Mouse (Mus musculus): ENCODE measurements around the gene Nploc4. TPM values are rescaled to one million over a fixed set of nuclear protein-coding genes. Genes with fewer than 3 reads are reported as not detected.
"Not testable (repeated sequence)": the region's sequence is repeated elsewhere in the genome, so short reads cannot be mapped to it uniquely, and the experiment has no call there.

The Nploc4 gene
- polyA plus RNA-seq, 1 experiment from 2014 or later: 34.1 TPM

DNA sequence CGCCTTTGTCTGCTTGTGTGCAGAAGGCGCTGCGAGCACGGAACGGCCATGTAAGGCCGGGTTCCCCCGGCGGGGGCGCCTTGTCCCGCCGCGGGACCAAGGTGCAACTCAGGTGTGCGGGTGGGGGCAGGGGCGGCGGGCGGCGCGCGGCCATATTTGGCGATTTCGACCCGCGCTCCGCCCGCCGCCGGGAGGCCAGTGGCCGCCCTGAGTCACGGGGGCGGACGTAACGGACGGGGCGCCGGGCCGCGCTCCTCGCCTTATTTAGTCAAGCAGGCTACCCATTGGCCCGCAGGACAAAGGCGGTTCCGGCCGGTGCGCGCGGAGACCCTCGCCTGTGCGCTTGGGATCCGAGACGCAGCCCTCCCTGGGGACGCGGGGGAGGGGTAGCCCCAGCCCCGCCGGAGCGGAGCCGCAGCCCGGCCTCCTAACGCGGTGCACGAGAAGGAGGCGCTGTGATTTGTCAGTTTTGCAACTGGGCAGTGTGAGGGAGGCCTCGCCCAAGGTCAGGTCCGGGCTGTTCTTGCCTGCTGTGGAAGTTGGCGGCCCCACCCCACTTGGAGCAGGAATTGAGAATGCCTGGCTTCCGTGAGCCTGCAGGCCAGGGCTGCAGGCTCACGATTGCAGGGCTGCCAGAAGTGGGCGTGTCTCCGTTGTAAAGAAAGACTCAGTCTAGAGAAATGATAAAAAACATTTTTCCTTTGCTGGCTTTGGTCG is 87.4 kb downstream of the Nploc4 start:
- Histone ChIP-seq H3K9me3 (ENCODE audit: low read length) (no peaks in the 10 kb centered on the region), H3K27ac (ENCODE audit: low read length) (peak overlapping the region; percentile 100), H3K9ac (replicated peaks; ENCODE audit: low read length) (peak overlapping the region; percentile 100), H3K36me3 (ENCODE audit: insufficient read depth, low read length) (peaks cover 13% of the 10 kb centered on the region), H3K4me2 (replicated peaks; ENCODE audit: low read depth, low read length) (peak overlapping the region; percentile 57), H3K4me3 (ENCODE audit: low read length) (peak overlapping the region; percentile 99), H3K4me1 (ENCODE audit: insufficient read depth, low read length) (peaks cover 37% of the 10 kb centered on the region), H3K27me3 (ENCODE audit: insufficient read depth, low read length) (no peaks in the 10 kb centered on the region)
- peak; percentile 87 for ATAC-seq (ENCODE audit: low FRiP score, low TSS enrichment)
- WGBS: under 1% methylated on average over 56 of the region's 68 CpGs

DNA sequence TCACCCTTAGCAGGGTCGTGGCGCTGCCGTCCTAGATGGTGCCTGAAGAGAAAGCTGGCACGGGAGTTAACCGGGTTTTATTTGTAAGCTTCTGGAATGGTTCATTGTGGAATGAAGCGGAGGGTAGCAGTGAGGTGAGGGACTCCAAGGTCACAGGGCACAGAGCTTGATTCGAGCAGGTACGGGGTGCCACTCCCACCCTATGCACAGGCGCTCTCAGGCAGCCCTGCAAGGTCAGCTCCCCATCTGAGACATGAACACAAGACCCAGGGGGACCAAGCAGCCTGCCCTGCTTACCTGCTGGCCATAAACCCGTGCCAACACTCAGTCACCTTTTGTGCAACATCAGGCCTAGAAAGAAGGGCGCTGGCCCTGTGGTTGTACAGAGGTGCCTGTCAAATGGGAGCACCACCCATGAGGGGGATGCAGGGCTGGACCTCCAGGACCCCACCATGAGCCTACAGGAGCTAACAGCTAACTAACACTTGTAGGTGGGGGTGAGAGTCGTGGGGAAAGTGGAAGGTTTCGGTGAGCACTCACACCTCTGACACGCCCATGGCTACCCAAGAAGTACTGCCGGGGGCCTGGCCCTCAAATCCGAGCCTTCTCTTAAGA is 88.0 kb downstream of the Nploc4 start:
- Histone ChIP-seq H3K4me2 (replicated peaks; ENCODE audit: low read depth, low read length) (peak overlapping the region; percentile 57), H3K4me1 (ENCODE audit: insufficient read depth, low read length) (peaks cover 34% of the 10 kb centered on the region), H3K27ac (ENCODE audit: low read length) (peak overlapping the region; percentile 100), H3K27me3 (ENCODE audit: insufficient read depth, low read length) (no peaks in the 10 kb centered on the region), H3K9me3 (ENCODE audit: low read length) (no peaks in the 10 kb centered on the region), H3K36me3 (ENCODE audit: insufficient read depth, low read length) (peaks cover 15% of the 10 kb centered on the region), H3K4me3 (ENCODE audit: low read length) (peak overlapping the region; percentile 99), H3K9ac (replicated peaks; ENCODE audit: low read length) (peak overlapping the region; percentile 100)
- WGBS: under 1% methylated on average over 16 of the region's 16 CpGs
- ATAC-seq (ENCODE audit: low FRiP score, low TSS enrichment): peak; percentile 1

DNA sequence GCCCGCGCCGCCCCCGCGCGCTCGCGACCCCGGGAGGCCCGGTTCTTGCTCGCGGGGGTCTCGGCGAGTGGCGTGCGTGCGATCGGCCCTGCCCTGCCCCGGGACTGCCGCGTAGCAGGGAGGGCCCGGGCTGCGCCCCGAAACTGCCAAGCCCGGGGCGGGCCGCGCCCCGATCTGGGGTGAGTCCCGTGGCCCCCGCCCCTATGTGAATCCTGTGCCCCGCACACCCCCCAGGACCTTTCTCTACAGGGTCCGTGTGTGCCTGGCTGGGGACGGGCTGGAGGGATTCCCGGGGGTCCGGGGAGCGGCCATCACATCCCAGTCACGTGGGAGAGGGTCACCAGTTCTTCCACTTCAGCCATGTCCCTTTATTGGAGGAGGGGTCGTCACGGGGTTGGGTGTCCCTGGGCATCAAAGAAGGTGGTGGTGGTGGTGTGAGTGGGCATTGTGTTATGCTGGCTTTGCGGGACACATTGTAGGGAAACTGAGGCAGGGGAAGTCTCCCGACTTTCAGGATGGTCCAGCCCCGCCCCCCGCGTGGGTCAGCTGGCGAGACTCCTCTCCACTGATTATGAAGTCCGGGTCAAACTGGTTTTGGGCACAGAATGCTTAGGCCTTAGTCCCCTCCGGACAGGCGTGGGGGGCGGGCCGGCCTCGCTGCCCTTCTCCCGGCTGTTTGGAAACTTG is 88.7 kb downstream of the Nploc4 start:
- Histone ChIP-seq H3K4me2 (replicated peaks; ENCODE audit: low read depth, low read length) (peak overlapping the region; percentile 57), H3K36me3 (ENCODE audit: insufficient read depth, low read length) (peaks cover 15% of the 10 kb centered on the region), H3K4me3 (ENCODE audit: low read length) (peak overlapping the region; percentile 99), H3K9ac (replicated peaks; ENCODE audit: low read length) (peak overlapping the region; percentile 100), H3K27me3 (ENCODE audit: insufficient read depth, low read length) (no peaks in the 10 kb centered on the region), H3K9me3 (ENCODE audit: low read length) (no peaks in the 10 kb centered on the region), H3K4me1 (ENCODE audit: insufficient read depth, low read length) (peaks cover 31% of the 10 kb centered on the region), H3K27ac (ENCODE audit: low read length) (peak overlapping the region; percentile 100)
- under 1% methylated on average over 51 of the region's 53 CpGs for WGBS
- peak; percentile 11 for ATAC-seq (ENCODE audit: low FRiP score, low TSS enrichment)

DNA sequence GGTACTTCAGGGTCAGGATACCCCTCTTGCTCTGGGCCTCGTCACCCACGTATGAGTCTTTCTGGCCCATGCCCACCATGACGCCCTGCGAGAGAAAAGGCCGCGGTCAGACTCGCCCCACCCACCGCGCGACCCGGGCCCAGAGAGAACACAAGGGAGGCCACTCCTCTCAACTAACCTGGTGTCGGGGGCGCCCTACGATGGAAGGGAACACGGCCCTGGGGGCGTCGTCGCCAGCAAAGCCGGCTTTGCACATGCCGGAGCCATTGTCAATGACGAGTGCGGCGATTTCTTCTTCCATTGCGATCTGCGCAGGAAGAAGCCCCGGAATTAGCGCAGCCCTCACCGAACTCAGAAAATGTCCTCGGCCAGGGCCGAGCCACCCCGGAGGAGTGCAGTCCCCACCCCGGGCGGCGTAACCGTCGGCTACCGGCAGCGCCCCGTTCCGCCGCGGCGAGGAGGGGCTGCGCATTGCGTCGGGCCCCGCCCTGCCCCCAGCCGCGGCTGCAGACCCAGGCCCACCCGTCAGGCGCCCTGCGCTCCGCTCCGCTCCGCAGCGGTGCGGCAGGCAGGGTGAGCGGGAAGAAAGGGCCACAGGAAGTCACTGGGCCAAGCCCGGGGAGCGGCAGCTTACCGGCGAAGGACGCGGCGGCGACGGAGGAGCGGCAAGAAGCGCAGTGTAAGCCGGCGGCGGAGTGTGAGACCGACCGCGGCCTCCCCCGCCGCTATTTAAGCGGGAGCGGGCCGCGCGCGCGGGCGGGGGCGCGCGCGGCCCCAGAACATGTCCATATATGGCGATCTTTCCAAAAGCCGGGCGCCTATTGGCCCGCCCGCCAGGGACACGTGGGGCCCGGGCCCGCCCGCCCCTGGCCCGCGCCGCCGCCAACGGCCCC is 89.5 kb downstream of the Nploc4 start, which contains the start of gene Actg1:
Gene Actg1 (minus strand): TSS at position 752 of the 893 bp plus-strand sequence.
- peaks cover 15% of the 10 kb centered on the region for H3K36me3 ChIP-seq (ENCODE audit: insufficient read depth, low read length)
- no peaks in the 10 kb centered on the region for H3K9me3 ChIP-seq (ENCODE audit: low read length)
- WGBS: 3% methylated on average over 99 of the region's 103 CpGs
- H3K4me3 ChIP-seq (ENCODE audit: low read length): peak within 1 kb of the TSS; percentile 99
- peak within 1 kb of the TSS; percentile 100 for H3K27ac ChIP-seq (ENCODE audit: low read length)
- ATAC-seq (ENCODE audit: low FRiP score, low TSS enrichment): peak; percentile 60
- peaks cover 23% of the 10 kb centered on the region for H3K4me1 ChIP-seq (ENCODE audit: insufficient read depth, low read length)
- H3K9ac ChIP-seq (replicated peaks; ENCODE audit: low read length): peak within 1 kb of the TSS; percentile 100
- peak within 1 kb of the TSS; percentile 57 for H3K4me2 ChIP-seq (replicated peaks; ENCODE audit: low read depth, low read length)
- no peaks in the 10 kb centered on the region for H3K27me3 ChIP-seq (ENCODE audit: insufficient read depth, low read length)

DNA sequence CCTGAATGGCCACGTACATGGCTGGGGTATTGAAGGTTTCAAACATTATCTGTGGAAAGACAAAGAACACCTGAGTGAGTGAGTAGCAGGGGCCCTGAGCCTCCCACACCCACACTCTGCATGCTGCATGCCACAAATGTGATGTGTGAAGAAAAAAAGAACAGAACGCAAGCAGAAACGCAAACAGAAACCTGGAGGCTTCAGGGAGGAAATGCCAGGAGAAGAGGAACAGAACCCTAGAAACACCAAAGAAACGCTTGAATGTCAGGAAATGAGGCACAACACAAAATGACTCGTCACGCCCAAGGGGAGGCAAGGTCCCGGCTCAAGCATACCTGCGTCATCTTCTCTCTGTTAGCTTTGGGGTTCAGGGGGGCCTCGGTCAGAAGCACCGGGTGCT is 90.2 kb downstream of the Nploc4 start:
- WGBS: 3% methylated on average over 10 of the region's 10 CpGs
- H3K4me3 ChIP-seq (ENCODE audit: low read length): peak overlapping the region; percentile 99
- H3K9me3 ChIP-seq (ENCODE audit: low read length): no peaks in the 10 kb centered on the region
- H3K36me3 ChIP-seq (ENCODE audit: insufficient read depth, low read length): peaks cover 15% of the 10 kb centered on the region
- no peaks in the 10 kb centered on the region for H3K27me3 ChIP-seq (ENCODE audit: insufficient read depth, low read length)
- H3K4me1 ChIP-seq (ENCODE audit: insufficient read depth, low read length): peaks cover 19% of the 10 kb centered on the region
- H3K4me2 ChIP-seq (replicated peaks; ENCODE audit: low read depth, low read length): peak overlapping the region; percentile 57
- peak overlapping the region; percentile 100 for H3K9ac ChIP-seq (replicated peaks; ENCODE audit: low read length)
- H3K27ac ChIP-seq (ENCODE audit: low read length): peak overlapping the region; percentile 99
- ATAC-seq (ENCODE audit: low FRiP score, low TSS enrichment): no peak

DNA sequence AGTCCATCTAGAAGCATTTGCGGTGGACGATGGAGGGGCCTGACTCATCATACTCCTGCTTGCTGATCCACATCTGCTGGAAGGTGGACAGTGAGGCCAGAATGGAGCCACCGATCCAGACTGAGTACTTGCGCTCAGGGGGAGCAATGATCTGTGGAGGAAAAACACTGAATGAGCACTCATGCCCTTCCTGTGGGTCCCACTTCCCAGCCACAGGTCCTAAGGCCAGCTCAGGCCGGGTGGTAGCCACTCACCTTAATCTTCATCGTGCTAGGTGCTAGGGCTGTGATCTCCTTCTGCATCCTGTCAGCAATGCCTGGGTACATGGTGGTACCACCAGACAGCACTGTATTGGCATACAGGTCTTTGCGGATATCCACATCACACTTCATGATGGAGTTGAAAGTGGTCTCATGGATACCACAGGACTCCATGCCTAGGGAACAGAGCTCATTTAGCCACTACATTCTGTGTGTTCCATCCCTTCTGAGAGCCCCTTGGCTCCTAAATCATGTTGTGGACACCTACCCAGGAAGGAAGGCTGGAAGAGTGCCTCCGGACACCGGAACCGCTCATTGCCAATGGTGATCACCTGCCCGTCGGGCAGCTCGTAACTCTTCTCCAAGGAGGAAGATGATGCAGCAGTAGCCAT is 91.0 kb downstream of the Nploc4 start:
- Histone ChIP-seq H3K36me3 (ENCODE audit: insufficient read depth, low read length) (peaks cover 15% of the 10 kb centered on the region), H3K9ac (replicated peaks; ENCODE audit: low read length) (peak overlapping the region; percentile 68), H3K4me3 (ENCODE audit: low read length) (peak overlapping the region; percentile 59), H3K4me1 (ENCODE audit: insufficient read depth, low read length) (peaks cover 17% of the 10 kb centered on the region), H3K4me2 (replicated peaks; ENCODE audit: low read depth, low read length) (peak overlapping the region; percentile 68)
- not testable (repeated sequence) for H3K27ac ChIP-seq (ENCODE audit: low read length); H3K27me3 ChIP-seq (ENCODE audit: insufficient read depth, low read length); ATAC-seq (ENCODE audit: low FRiP score, low TSS enrichment); H3K9me3 ChIP-seq (ENCODE audit: low read length)
- WGBS: 27% methylated on average over 10 of the region's 13 CpGs

DNA sequence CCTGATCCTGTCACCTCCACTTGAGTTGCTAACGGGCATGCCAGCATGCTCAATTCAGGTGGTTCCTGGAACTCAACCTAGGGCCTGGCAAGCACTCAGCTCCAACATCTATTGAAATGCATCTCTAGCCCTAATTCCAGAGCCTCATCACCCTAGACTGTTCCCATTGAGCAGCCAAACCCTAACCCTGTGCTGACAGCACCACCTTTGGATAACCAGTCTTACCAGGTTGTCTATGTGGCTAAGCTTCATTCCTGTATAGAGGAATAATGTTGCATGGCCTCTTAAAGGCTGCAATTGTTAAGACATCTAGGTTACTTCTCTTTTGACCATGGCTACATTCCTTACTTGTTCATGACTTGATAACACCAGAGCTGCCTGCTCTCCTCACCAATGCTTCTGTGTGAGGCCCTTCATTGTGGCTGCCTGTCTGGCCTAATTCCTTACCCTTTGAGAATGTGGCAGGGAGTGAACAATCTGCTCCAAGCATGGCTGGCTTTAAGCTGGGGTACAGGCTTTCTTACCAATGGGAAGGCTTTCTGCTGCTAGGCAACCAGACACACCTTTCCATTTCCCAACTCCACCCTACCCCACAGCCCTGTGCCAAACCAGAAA is 92.3 kb downstream of the Nploc4 start:
- Histone ChIP-seq H3K36me3 (ENCODE audit: insufficient read depth, low read length) (peaks cover 15% of the 10 kb centered on the region), H3K9ac (replicated peaks; ENCODE audit: low read length) (peak overlapping the region; percentile 56; the same call in 1 of the 2 replicates), H3K4me3 (ENCODE audit: low read length) (peak overlapping the region; percentile 33), H3K4me1 (ENCODE audit: insufficient read depth, low read length) (peaks cover 5% of the 10 kb centered on the region), H3K27ac (ENCODE audit: low read length) (peak overlapping the region; percentile 55; the same call in 1 of the 2 replicates), H3K4me2 (replicated peaks; ENCODE audit: low read depth, low read length) (peak overlapping the region; percentile 50), H3K9me3 (ENCODE audit: low read length) (no peaks in the 10 kb centered on the region), H3K27me3 (ENCODE audit: insufficient read depth, low read length) (no peaks in the 10 kb centered on the region)
- 27% methylated on average over 1 of the region's 1 CpGs for WGBS
- no peak for ATAC-seq (ENCODE audit: low FRiP score, low TSS enrichment)

DNA sequence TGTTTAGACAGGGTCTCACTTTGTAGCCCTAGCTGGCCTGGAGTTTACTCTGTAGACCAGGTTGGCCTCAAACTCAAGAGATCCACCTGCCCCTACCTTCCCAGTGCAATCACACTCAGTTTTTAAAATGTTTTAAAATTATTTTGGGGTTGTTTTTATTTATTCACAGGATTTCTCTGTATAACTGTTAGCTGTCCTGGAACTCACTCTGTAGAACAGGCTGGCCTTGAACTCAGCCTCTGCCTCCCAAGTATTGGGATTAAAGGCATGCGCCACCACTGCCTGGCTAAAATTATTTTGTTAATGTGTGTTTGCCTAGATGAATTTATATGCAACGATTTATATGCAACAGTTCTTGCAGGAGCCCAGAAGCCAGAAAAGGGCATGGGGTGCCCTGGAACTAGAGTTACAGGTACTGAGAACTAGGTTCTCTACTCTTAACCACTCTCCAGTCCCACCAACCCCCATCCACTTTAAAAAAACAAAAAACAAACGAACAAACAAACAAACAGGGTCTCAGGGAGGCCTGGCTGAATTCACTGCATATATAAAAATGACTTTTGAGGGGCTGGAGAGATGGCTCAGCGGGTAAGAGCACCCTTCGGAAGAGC is 93.1 kb downstream of the Nploc4 start:
- Histone ChIP-seq H3K27me3 (ENCODE audit: insufficient read depth, low read length) (no peaks in the 10 kb centered on the region), H3K36me3 (ENCODE audit: insufficient read depth, low read length) (peaks cover 15% of the 10 kb centered on the region), H3K9ac (replicated peaks; ENCODE audit: low read length) (no peak overlapping the region), H3K4me2 (replicated peaks; ENCODE audit: low read depth, low read length) (no peak overlapping the region), H3K27ac (ENCODE audit: low read length) (peak overlapping the region; percentile 35; the same call in 1 of the 2 replicates), H3K9me3 (ENCODE audit: low read length) (no peaks in the 10 kb centered on the region), H3K4me1 (ENCODE audit: insufficient read depth, low read length) (peaks cover 9% of the 10 kb centered on the region), H3K4me3 (ENCODE audit: low read length) (no peak overlapping the region)
- WGBS: 57% methylated on average over 5 of the region's 5 CpGs
- no peak for ATAC-seq (ENCODE audit: low FRiP score, low TSS enrichment)

All from kidney, embryonic 16.5 days (tissue).